Mouse (Mus musculus) lung, postnatal 4 days (tissue): ENCODE results near the gene Xylb.

Source experiments
- DNase-seq, 2 experiments: peaks; one replicate each; pipeline ENCODE4 v3.0.0; 2021

The Xylb gene

GRCm38 (mm10) chr9:119402253-119403235, 45.4 kb downstream of the Xylb start:
- peak; percentile 56 to 74 for DNase-seq

DNA sequence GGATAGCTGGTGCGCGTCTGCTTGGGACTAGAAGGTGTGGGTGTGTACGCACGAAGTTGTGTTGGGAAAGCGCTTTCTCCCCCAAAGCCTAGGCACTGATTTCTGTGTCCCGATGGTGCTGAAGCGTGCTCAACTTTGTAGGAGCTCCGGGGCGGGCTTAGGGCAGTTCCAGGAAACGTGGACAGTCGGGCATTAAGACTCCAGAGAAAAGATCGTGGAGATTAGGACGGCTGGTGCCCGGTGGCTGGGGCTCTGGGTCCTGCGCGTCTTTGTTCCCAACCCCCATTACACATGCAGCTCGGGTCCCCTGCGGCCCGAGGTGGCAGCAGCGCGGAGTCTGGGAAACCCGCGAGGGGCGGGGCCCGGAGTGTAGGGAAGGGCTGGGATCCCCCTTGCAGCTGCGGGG, 46.1 kb downstream of the Xylb start:
- peak; percentile 35 to 63 for DNase-seq

DNA sequence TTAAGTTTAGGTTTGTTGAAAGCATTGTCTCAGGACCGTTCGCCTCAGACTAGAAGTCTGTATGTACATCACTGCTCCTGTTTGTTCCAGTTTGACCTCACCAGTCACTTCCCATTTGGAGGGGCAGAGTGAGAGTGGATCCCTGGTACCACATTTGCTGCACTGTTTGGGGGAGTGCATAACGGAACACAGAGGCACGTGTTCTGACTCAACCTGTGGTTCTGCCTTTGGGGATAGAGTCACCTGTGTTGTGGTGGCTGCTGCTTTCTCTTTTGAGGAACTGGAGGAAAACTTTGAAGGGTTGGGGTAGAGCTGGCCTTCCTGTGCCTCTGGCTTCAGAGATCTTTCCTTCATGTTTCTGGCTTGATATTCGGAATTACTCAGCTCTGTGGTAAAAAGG, 46.9 kb downstream of the Xylb start:
- DNase-seq: no peak

- no peak for DNase-seq
Measured at GRCm38 (mm10) chr9:119407884-119408283, 50.7 kb downstream of the Xylb start.

DNA sequence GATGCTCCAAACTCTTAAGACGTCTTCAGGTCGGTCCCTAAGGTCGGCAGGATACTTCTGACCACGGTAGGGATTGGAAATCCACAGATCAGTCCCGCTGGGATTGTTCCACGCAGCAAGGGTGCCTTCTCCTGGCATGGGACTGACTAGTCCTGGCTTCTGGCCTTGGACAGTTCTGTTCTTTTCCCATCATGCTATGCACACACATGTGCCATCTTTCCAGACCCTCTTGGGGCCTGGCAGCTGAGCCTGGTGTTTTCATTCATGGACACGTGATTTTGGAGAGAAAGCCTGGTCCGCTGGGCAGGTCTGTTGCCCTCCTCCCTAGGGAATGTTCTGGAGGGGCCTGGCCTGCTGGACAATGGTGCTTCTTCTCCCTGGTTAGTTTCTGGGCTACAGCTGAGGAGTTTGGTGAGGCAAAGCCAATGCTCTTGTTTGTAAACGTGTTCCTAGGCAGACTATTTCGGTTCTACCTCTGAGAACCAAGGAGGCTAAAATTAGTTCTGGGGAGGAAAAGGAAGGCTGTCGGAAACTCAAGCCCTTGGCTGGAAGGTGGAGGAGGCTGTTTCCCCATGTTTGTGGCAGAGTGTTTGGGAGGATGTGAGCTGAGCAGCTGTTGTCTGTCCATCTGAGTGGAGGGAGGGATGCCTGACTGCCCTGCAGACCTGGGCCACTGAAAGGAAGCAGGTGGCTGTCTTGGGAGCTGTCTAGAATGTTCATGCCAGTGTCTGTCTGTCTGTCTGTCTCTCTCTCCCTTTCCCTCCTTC, 51.9 kb downstream of the Xylb start:
- no peak for DNase-seq

GRCm38 (mm10) chr9:119409864-119410263, 52.7 kb downstream of the Xylb start:
- no peak for DNase-seq

GRCm38 (mm10) chr9:119418025-119418424, 60.8 kb downstream of the Xylb start:
- DNase-seq: no peak

DNA sequence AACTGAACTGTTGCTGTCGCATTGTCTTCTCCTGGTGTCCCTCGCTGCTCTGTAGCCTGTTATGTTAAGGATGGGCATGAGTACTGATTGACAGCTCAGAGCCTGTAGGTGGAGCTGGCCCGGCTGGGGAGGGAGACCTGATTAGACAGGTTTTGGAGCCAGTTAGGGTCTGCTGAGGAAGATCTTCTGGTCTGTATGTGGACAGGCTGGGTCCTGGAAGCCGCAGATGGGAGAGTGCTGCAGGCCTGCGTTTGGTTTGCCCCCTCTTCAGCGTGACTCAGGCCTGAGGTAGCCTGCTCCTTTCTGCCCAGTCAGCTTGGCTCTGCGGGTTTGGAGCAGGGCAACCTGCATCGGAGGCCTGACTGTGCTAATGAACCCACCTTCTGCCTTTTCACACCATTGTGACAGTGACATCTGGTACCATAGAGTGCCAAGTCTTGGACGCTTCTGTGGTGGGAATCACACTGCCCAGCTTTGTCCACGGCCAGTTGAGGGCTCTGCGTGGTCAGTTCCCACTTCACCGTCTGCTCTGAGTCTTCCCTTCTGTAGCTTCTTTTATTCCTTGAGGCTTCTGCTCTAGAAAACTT, 62.8 kb downstream of the Xylb start:
- DNase-seq: no peak

- peak; percentile 71 to 88 for DNase-seq
Measured at GRCm38 (mm10) chr9:119425217-119425975, 68.2 kb downstream of the Xylb start.

DNA sequence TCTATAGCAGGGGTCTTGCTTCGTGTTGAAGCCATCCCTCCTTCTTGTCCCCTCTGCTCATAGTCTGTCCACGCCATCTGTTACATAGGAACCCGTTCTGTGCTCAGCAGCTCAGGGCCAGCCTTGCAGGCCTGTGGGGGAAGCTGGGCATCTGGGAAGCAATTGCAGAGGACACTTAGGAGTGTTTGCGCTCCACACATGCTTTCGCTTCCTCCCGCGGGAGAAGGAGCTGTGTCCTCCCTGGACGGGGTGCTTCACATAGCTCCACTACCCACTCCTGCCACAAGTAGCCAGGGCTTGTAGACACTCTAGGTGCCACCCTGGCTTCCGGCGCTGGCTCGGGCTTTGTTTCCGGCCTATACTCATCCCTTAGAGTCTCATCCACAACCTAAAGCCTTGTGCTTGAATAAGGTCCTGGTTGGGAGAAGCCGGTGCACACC, 68.8 kb downstream of the Xylb start:
- DNase-seq: peak; percentile 43 to 70

DNA sequence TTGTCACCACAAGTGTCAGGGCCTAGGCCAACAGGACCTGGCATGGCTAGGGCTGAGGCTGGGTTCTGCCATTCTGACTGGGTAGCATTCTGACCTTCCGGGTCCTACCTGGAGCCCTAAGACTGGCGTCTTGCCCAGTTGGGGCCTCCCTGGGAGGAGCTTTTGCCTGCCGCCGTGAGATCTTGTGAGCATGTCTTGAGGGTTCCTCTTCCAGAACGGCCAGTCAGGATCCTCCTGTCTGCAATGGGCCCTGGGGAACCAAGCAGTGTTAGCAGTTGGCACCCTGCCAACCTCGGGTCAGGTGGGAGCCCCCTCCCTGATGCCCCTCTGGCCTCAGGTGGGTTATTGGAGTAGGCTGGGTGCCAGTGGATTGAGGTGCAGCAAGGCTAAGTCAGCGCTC, 69.3 kb downstream of the Xylb start:
- DNase-seq: peak; percentile 29 to 60

DNA sequence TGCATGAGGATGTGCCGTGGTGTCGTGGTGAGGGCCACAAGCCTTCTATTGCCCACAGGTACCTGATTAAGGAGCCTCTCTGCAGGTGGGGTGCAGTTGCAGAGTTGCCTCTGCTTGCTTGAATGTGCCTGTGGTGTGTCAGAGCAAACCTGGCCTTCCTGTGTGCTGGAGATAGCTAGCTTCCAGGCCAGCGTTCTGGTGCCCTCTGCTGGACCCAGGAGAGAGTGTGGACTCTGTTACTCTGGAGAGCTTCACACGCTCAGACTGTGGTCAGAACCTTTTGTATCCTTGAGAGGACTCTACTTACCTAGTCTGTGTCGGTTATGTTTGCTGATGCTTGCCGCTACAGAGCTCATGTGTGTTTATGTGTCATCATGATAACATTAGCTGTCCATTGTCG, 73.1 kb downstream of the Xylb start:
- peak; percentile 84 to 87 for DNase-seq

- no peak for DNase-seq
Measured at GRCm38 (mm10) chr9:119435855-119436254, 78.7 kb downstream of the Xylb start.

DNA sequence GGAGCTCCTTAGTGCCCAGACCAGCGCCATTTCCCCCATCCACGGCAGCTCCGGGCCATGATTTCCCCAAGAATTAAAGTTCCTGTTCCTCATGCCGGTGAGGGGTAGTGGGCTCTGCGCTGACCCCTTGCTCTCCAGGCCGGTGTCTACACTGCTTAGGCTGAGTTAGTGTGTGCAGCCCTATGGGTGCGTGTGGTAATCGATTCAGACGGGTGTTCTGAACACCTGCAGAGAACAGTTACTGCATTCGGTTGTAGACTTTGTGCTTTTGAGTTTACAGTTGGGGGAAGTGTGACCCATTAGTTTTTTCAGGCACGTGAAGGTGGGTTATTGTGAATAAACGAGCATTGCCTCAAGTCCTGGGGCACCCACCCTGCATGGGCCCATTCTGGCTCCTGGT, 80.9 kb downstream of the Xylb start:
- DNase-seq: no peak

GRCm38 (mm10) chr9:119438498-119439000, 81.4 kb downstream of the Xylb start:
- DNase-seq: no peak
